Mouse (Mus musculus): ENCODE results near the gene Cd44. TPM values are rescaled to one million over a fixed set of nuclear protein-coding genes. Genes with fewer than 3 reads are reported as not detected.

Cd44 gene
- polyA plus RNA-seq, 1 experiment = 87.6 TPM

DNA sequence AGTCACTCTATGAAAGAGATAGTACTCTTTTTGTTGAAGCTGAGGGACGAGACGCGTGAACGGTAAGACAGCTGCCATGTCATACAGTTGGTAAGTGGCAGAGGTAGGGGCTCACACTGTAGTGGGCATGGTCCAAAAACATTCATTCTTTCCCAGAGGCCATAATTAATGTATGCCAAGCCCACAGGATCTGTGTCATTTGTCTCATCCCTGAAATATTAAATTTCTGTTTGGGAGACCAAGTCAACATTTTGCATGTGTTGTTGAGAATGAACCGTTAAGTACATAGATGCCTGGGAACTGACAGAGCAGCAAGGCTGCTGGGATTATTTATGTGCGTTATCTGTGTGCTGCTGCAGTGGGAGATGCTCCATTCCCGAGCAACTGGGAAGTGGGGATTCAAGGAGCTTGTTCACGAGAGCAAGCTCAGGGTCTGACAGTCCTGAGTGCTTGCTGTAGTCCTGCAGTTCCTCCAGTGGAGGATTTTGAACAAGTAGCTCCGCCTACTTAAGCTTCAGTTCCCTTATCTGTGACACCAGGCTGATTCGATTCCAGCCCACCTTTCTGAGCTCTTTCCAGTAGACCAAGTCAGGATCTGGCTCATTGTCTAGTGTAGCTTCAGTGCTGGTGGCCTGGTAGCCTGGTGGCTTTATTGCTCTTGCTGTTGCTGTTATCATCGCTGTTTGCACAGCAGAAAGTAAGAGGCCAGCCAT lies 12.5 kb upstream of the Cd44 start:
- no peaks in the 10 kb centered on the region for H3K79me2 ChIP-seq (ENCODE audit: control insufficient read depth, insufficient read depth)
- H3ac ChIP-seq (ENCODE audit: control insufficient read depth, insufficient read length, low read depth) = no peak overlapping the region
- H3K36me3 ChIP-seq (ENCODE audit: control insufficient read depth, insufficient read depth) = no peaks in the 10 kb centered on the region
- H3K27me3 ChIP-seq (ENCODE audit: control insufficient read depth, insufficient read depth, insufficient read length) = no peaks in the 10 kb centered on the region
- no peak overlapping the region for H3K4me3 ChIP-seq (ENCODE audit: insufficient read depth, poor library complexity, severe bottlenecking)
- no peaks in the 10 kb centered on the region for H3K79me3 ChIP-seq (ENCODE audit: low read depth)
- TF ChIP-seq MAX (IDR thresholded peaks at IDR 0.05) = no peak
- TF ChIP-seq FOSL1 (IDR thresholded peaks at IDR 0.05; ENCODE audit: insufficient read depth, low read length, poor library complexity, severe bottlenecking) = no peak
- TF ChIP-seq CEBPB (IDR thresholded peaks at IDR 0.05; ENCODE audit: low read depth) = no peak
- no peak for TF ChIP-seq USF1 (IDR thresholded peaks at IDR 0.05; ENCODE audit: low read depth)
- TF ChIP-seq MYOD1 (IDR thresholded peaks at IDR 0.05; ENCODE audit: control insufficient read depth, insufficient read length, low read depth) = no peak
- TF ChIP-seq CTCF (IDR thresholded peaks at IDR 0.05; ENCODE audit: control insufficient read depth, insufficient read depth, insufficient read length) = no peak
- no peak for TF ChIP-seq MYOG (IDR thresholded peaks at IDR 0.05; ENCODE audit: control insufficient read depth, extremely low read depth, insufficient read length)

DNA sequence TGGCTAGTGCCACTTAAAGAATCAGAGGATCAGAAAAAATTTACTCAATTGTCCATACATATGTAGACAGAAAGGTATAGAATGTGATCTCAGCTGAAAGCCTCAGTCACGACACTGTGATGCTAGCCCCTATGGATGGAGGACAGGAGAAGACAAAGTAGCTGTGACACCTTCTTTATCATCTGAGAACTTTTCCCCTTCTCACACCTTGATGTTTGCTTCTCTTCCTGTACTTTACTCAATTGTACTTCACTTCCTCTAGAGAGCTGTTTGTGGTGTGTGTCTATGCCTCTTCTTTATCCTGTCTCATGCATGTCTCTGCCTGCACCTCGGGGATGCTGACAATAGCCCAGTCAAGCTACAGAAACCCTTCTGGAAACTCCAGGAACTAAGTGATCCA lies 11.5 kb upstream of the Cd44 start:
- Histone ChIP-seq H3K27me3 (ENCODE audit: control insufficient read depth, insufficient read depth, insufficient read length) (no peaks in the 10 kb centered on the region), H3K4me3 (ENCODE audit: insufficient read depth, poor library complexity, severe bottlenecking) (no peak overlapping the region), H3K79me2 (ENCODE audit: control insufficient read depth, insufficient read depth) (no peaks in the 10 kb centered on the region), H3K36me3 (ENCODE audit: control insufficient read depth, insufficient read depth) (no peaks in the 10 kb centered on the region), H3K79me3 (ENCODE audit: low read depth) (no peaks in the 10 kb centered on the region), H3ac (ENCODE audit: control insufficient read depth, insufficient read length, low read depth) (no peak overlapping the region)
- TF ChIP-seq CEBPB (IDR thresholded peaks at IDR 0.05; ENCODE audit: low read depth) (no peak), MYOD1 (IDR thresholded peaks at IDR 0.05; ENCODE audit: control insufficient read depth, insufficient read length, low read depth) (no peak), USF1 (IDR thresholded peaks at IDR 0.05; ENCODE audit: low read depth) (no peak), FOSL1 (IDR thresholded peaks at IDR 0.05; ENCODE audit: insufficient read depth, low read length, poor library complexity, severe bottlenecking) (no peak), MAX (IDR thresholded peaks at IDR 0.05) (no peak), CTCF (IDR thresholded peaks at IDR 0.05; ENCODE audit: control insufficient read depth, insufficient read depth, insufficient read length) (no peak)

DNA sequence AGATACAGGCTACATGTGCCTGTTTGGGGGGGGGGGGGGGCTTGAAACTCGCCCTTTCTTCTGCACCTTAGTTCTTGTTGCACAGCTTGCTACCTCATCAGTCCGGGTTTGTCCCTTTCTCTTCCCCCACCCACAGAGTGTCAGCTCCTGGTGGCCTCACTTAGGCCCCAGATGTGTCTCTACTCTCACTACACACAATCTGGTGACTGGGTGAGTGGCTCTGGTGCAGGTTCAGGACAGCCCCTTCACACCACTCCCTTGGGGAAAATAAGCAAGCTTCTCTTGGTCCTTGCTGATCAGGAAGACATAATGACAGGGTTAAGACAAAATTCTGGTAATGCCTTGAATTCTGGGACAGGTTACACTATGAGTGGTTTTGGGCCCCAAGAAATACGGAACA lies 11.0 kb upstream of the Cd44 start:
- Histone ChIP-seq H3K36me3 (ENCODE audit: control insufficient read depth, insufficient read depth) (no peaks in the 10 kb centered on the region), H3ac (ENCODE audit: control insufficient read depth, insufficient read length, low read depth) (no peak overlapping the region), H3K79me3 (ENCODE audit: low read depth) (no peaks in the 10 kb centered on the region), H3K4me3 (ENCODE audit: insufficient read depth, poor library complexity, severe bottlenecking) (no peak overlapping the region), H3K79me2 (ENCODE audit: control insufficient read depth, insufficient read depth) (no peaks in the 10 kb centered on the region), H3K27me3 (ENCODE audit: control insufficient read depth, insufficient read depth, insufficient read length) (no peaks in the 10 kb centered on the region)
- TF ChIP-seq CTCF (IDR thresholded peaks at IDR 0.05; ENCODE audit: control insufficient read depth, insufficient read depth, insufficient read length) = no peak
- no peak for TF ChIP-seq MAX (IDR thresholded peaks at IDR 0.05)
- TF ChIP-seq MYOD1 (IDR thresholded peaks at IDR 0.05; ENCODE audit: control insufficient read depth, insufficient read length, low read depth) = no peak
- TF ChIP-seq CEBPB (IDR thresholded peaks at IDR 0.05; ENCODE audit: low read depth) = no peak
- no peak for TF ChIP-seq MYOG (IDR thresholded peaks at IDR 0.05; ENCODE audit: control insufficient read depth, extremely low read depth, insufficient read length)
- no peak for TF ChIP-seq USF1 (IDR thresholded peaks at IDR 0.05; ENCODE audit: low read depth)
- TF ChIP-seq FOSL1 (IDR thresholded peaks at IDR 0.05; ENCODE audit: insufficient read depth, low read length, poor library complexity, severe bottlenecking) = no peak

DNA sequence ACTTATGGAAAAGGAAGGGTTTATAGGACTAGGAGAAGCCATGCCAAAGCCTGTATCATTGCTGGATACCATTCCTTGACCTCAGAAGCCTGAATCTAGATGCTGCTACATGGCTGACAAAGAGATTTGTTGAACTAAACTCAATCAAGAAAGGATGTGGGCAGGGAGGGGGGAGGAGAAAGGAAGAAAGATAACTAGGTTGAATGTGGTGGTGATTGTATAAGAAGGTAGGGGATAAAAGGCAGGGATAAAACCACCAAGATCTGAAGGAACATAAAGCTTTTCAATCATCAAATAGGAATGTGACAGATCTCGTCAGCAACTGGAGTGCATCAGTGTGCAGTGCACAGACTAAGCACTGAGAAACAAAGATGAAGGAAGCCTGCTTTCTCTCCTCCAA lies 7.9 kb upstream of the Cd44 start:
- Histone ChIP-seq H3K79me2 (ENCODE audit: control insufficient read depth, insufficient read depth) (no peaks in the 10 kb centered on the region), H3ac (ENCODE audit: control insufficient read depth, insufficient read length, low read depth) (no peak overlapping the region), H3K36me3 (ENCODE audit: control insufficient read depth, insufficient read depth) (no peaks in the 10 kb centered on the region), H3K27me3 (ENCODE audit: control insufficient read depth, insufficient read depth, insufficient read length) (no peaks in the 10 kb centered on the region), H3K79me3 (ENCODE audit: low read depth) (no peaks in the 10 kb centered on the region), H3K4me3 (ENCODE audit: insufficient read depth, poor library complexity, severe bottlenecking) (no peak overlapping the region)
- TF ChIP-seq MAX (IDR thresholded peaks at IDR 0.05) (no peak), CTCF (IDR thresholded peaks at IDR 0.05; ENCODE audit: control insufficient read depth, insufficient read depth, insufficient read length) (no peak), MYOD1 (IDR thresholded peaks at IDR 0.05; ENCODE audit: control insufficient read depth, insufficient read length, low read depth) (no peak), FOSL1 (IDR thresholded peaks at IDR 0.05; ENCODE audit: insufficient read depth, low read length, poor library complexity, severe bottlenecking) (no peak), MYOG (IDR thresholded peaks at IDR 0.05; ENCODE audit: control insufficient read depth, extremely low read depth, insufficient read length) (no peak), CEBPB (IDR thresholded peaks at IDR 0.05; ENCODE audit: low read depth) (no peak), USF1 (IDR thresholded peaks at IDR 0.05; ENCODE audit: low read depth) (no peak)

DNA sequence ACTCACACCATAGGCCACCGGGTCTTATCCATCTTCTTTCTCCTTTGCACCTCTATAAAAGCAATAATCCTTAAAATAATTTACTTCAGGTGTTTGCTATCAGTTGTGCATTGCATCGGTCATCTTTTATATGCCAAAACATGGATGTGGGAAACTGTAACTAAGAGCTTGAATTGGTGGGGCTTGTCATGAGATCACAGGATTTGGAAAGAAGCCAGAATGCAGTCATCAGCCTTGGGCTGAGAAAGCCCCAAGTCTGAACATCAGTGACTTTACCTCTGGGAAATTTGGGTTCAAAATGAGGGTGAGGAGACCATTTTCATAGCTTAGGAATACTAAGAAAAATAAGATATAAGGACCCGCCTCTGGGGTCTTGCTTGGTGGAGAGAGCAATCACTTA lies 4.1 kb upstream of the Cd44 start:
- peaks cover 8% of the 10 kb centered on the region for H3K79me2 ChIP-seq (ENCODE audit: control insufficient read depth, insufficient read depth)
- H3K4me3 ChIP-seq (ENCODE audit: insufficient read depth, poor library complexity, severe bottlenecking) = no peak overlapping the region
- H3ac ChIP-seq (ENCODE audit: control insufficient read depth, insufficient read length, low read depth) = no peak overlapping the region
- no peaks in the 10 kb centered on the region for H3K36me3 ChIP-seq (ENCODE audit: control insufficient read depth, insufficient read depth)
- TF ChIP-seq FOSL1 (IDR thresholded peaks at IDR 0.05; ENCODE audit: insufficient read depth, low read length, poor library complexity, severe bottlenecking) (no peak), MYOG (IDR thresholded peaks at IDR 0.05; ENCODE audit: control insufficient read depth, extremely low read depth, insufficient read length) (no peak), MYOD1 (IDR thresholded peaks at IDR 0.05; ENCODE audit: control insufficient read depth, insufficient read length, low read depth) (no peak), USF1 (IDR thresholded peaks at IDR 0.05; ENCODE audit: low read depth) (no peak), MAX (IDR thresholded peaks at IDR 0.05) (no peak), CEBPB (IDR thresholded peaks at IDR 0.05; ENCODE audit: low read depth) (no peak), CTCF (IDR thresholded peaks at IDR 0.05; ENCODE audit: control insufficient read depth, insufficient read depth, insufficient read length) (no peak)
- H3K79me3 ChIP-seq (ENCODE audit: low read depth) = peaks cover 6% of the 10 kb centered on the region
- no peaks in the 10 kb centered on the region for H3K27me3 ChIP-seq (ENCODE audit: control insufficient read depth, insufficient read depth, insufficient read length)
